Mouse (Mus musculus): ENCODE results near the gene Lrrc29. TPM values are rescaled to one million over a fixed set of nuclear protein-coding genes. Genes with fewer than 3 reads are reported as not detected.

Gene Lrrc29
- total RNA-seq, 2 experiments from 2014 or later: 0.89 to 1.4 TPM

DNA sequence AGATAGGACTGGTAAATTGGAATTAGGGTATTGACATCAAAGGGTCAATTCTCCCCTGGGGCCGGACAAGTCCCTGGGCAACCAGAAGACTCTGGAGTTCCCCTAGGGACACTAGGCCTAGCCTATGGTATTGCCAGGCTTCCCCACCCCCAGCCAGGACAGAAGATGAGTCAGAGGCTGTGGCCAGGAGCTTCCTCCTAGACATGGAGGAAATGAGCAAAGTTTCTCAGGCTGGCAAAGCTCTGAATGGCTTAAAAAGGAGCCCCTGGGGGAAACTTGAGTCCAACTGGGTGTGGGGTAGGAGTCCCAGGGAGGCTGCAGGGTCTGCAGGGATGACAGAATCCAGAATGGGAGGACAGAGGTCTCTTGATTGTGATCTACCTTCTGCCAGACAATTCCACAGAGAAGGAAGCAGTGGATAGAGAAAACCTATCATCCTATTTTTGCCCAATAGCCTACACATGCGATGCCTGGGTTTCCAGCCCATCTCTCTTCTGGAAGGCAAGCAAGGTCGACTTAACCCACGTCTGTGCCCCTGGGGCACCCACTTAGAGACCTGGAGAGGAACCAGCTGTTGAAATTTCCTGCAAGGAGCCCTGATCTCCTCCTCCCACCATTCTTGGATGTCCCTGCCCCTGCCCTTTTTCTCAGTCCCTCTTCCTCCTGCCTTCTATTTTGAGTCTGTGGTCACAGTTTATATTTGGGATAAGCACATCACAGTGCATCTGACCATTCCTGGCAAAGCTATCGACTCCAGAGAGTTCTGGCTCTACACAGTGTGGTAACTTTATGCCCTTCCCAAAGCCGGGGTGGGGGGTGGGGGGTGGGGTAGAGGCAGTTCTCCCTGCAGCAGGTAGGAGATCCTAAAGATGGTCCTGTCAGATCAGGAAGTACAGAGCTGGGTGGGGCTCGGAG, 19.2 kb upstream of the Lrrc29 start:
- peak; percentile 54 for DNase-seq (ENCODE audit: low spot score)

- no peak for DNase-seq (ENCODE audit: low spot score)
Observed at GRCm38 (mm10) chr8:105343791-105344574, 17.9 kb upstream of the Lrrc29 start.

- no peak for DNase-seq (ENCODE audit: low spot score)
Observed at GRCm38 (mm10) chr8:105342768-105343167, 16.7 kb upstream of the Lrrc29 start.

DNA sequence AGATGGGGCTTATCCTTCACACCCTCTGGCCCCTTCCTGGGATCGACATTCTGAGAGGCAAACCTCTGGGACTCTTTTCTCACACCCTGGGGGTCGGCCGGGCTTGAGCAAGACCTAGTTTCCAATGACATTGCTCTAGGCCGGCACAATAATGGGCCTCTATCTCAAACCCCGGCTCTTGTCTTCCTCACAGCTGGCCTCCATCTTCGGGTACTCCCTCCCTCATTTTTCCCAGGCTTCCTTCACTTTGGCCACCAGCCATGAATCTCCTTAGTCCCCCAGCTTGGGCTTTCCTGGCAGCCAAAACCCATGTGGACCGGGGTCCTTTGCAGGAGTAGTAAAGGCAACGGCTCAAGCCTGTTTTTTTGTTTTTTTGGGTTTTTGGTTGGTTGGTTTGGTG, 15.3 kb upstream of the Lrrc29 start:
- DNase-seq (ENCODE audit: low spot score): no peak

DNA sequence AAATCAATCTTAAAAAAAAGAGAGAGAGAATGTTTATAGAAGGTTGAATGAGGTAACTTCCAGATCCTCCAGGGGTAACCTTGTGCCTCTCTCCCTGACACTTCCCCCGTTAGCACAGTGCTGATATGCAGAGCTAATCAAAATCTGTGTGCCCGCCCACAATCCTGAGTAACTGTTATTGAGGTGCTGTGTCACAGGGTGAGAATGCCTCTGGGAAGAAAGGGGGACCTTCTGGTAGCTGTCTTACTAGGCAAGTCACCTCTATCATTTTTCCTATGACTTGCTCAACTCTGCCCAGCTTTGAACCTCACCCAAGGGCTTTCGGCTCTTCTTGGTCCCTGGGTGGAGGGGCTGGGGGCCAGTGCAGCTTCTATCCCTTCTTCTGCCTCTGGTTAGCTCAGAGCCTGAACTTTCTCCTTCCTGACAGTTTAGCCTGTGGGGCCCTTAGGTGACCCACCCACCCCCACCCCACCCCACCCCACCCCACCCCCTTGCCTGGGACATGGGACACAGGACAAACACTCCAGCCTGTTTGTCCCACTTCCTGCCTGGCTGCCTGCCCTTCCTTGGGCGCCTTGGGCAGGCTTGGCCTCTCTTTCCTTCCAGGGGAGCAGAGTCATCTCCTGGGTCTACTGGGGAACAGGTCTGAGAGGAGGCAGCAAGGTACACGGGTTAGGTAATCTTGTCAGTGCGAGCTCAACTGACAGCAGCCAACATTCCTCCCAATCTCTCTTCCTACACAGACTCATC, 14.0 kb upstream of the Lrrc29 start:
- DNase-seq (ENCODE audit: low spot score): no peak

GRCm38 (mm10) chr8:105338992-105339391, 12.9 kb upstream of the Lrrc29 start:
- no peak for DNase-seq (ENCODE audit: low spot score)

DNA sequence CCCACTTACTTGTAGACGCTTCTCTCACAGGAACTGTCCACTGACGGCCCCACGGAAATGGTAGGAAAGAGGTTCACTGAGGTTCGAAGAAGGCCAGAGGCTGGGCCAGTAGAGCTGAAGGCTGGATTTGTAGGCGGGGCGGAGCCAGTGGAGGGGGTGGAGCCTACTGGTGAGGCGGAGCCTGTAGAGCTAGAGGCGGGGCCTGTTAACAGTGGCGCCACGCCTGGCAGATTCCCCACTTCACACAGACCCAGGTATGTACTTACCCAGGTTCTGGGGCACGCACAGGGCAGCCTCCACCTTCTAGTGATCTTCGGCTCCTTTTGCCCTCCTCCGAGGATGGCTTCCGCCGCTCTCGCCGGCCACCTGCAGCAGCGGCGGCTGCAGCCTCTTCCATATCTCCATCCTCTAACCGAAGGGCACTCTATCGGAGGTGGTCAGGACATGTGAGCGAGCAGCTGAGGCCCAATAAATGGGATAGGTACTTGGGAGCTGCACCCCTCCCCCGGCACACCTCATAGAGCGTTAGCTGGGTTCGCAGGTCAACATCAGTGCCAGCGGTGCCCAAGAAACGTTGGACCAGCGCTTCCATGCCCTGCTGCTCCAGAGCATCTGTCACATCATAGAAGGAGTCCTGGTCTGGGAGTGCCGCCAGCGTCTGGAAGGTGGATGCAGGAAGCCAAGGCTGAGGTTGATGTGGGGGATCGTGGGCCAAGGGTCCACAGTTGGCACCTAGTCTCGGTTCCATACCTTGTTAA, 10.5 kb upstream of the Lrrc29 start:
- no peak for DNase-seq (ENCODE audit: low spot score)

DNA sequence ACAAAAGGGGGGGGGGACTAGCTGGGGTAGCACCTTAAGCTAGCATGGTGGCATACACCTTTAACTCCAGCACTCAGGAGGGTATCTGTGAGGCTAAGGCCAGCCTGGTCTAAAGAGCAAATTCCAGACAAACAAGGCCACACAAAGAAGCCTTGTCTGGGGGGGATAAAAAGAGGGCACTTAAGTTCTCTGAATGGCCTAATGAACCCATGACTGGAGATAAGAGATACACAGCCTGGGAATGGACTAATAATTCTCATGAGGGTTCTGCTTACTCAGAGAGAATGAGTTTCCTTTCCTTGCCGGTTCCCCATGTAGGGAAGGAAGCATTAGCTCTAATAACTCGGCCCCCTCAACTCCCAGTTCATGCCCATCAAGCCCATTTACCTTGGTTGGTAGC, 6.4 kb upstream of the Lrrc29 start:
- DNase-seq (ENCODE audit: low spot score): no peak

DNA sequence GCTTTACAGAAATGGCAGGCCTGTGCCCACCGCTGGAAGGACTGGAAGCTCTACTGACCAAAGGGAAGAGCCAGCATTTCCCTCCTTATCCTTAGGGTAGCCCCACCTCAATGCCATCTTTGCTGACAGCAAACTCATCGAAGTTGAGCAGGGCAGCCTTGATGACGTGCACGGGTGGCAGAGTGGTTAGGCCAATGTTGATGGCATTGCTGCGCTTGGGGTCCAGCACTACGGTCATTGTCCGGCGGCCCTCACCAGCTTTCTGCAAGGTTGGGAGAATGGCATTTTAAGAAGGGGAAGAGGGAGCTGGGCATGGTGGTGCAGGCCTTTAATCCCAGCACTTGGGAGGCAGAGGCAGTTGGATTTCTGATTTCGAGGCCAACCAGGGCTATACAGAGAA, 5.9 kb upstream of the Lrrc29 start:
- DNase-seq (ENCODE audit: low spot score): no peak

GRCm38 (mm10) chr8:105331469-105331868, 5.4 kb upstream of the Lrrc29 start:
- DNase-seq (ENCODE audit: low spot score): no peak

- DNase-seq (ENCODE audit: low spot score): no peak
Observed at GRCm38 (mm10) chr8:105330325-105330724, 4.2 kb upstream of the Lrrc29 start.

- no peak for DNase-seq (ENCODE audit: low spot score)
Observed at GRCm38 (mm10) chr8:105326968-105327367, 890 bp upstream of the Lrrc29 start.

GRCm38 (mm10) chr8:105325641-105326093, 411 bp downstream of the Lrrc29 start:
- DNase-seq (ENCODE audit: low spot score): no peak

GRCm38 (mm10) chr8:105323183-105323582, 2.9 kb downstream of the Lrrc29 start:
- no peak for DNase-seq (ENCODE audit: low spot score)

- DNase-seq (ENCODE audit: low spot score): no peak
Observed at GRCm38 (mm10) chr8:105318662-105319190, 7.4 kb downstream of the Lrrc29 start.

- peak; percentile 57 for DNase-seq (ENCODE audit: low spot score)
Observed at GRCm38 (mm10) chr8:105317941-105318340, 8.1 kb downstream of the Lrrc29 start.

DNA sequence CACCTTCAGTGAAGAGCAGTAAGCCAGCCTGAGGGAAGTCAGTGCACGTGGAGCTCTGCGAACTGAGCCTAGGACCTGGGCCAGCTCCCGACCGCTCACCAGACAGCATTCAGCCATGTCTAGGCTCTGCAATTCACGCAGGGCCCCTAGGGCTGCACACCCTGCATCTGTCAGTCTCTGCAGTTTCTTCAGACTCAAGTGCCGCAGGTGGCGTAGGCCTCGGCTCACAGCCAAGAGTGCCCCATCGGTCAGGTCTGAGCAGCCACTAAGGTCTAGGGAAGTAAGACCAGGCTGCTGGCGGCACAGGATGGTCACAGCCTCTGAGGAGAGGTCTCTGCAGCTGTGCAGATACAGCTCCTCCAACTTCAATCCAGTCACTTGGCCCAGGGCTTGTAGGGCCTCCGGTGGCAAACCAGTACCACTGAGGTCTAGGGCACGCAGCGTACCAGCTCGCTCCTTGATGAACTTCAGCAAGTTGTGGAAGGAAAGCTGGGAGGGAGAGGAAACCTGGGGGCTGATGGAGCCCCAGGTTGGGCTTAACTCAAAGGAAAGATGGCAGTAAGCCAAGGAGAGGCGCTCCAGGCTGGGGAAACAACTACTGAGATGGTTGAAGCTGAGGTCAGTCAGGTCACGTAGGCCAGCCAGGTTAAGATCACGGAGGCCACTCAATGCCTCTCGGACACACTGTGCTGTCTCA, 10.9 kb downstream of the Lrrc29 start:
- no peak for DNase-seq (ENCODE audit: low spot score)

- no peak for DNase-seq (ENCODE audit: low spot score)
Observed at GRCm38 (mm10) chr8:105313622-105314402, 12.3 kb downstream of the Lrrc29 start.

- no peak for DNase-seq (ENCODE audit: low spot score)
Observed at GRCm38 (mm10) chr8:105312891-105313481, 13.1 kb downstream of the Lrrc29 start.
